Mouse (Mus musculus): ENCODE data around the gene Pdik1l. TPM values are rescaled to one million over a fixed set of nuclear protein-coding genes. Genes with fewer than 3 reads are reported as not detected.

Pdik1l gene
- polyA plus RNA-seq, 1 experiment from 2014 or later, result 19.6 TPM

DNA sequence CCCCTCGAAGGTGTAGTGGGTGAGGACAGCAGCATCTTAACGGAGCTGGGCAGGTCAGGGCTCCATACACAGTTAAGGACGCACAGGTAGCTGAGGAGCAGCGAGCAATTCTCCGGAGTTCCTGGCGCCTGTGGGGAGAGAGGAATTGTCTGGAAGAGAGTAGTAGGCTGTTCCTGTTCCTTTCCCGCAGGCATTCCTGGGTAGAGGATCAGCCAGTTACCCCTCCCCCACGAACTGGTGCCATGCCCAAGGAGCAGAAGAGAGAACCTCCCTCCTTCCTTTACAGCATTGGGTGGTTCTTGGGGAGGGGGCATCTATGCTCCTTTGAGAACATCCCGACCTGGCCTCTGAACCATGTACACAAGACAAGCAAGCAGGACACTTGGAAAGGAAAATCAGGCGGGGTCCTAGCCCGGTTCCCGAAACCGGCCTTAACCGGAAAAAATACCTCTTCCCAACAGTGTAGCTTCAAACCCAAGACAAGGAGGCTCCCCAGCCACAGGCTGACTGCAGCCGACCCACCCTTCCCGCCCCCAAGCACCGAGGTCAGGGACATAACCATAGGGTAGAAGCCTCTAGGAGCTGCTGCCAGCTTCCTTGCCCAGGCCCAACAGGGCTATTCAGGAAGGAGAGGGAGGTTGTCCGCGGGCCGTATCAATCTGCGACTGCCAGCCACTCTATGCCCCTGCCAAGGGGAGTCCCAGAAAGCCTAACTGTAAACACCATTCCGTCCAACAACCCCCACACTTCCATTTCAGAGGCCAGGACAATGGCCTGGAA lies 35.4 kb downstream of the Pdik1l start:
- 3% methylated on average over 22 of the region's 22 CpGs for WGBS
- Histone ChIP-seq H3K4me1 (peaks cover 83% of the 10 kb centered on the region), H3K27me3 (ENCODE audit: low read depth, poor library complexity, severe bottlenecking) (peaks cover 90% of the 10 kb centered on the region), H3K4me3 (peak overlapping the region; percentile 61), H3K9me3 (replicated peaks) (no peaks in the 10 kb centered on the region), H3K27ac (peak overlapping the region; percentile 88), H3K36me3 (no peaks in the 10 kb centered on the region)
- DNase-seq (ENCODE audit: low spot score), result peak; percentile 67

- peak; percentile 75 for DNase-seq (ENCODE audit: low spot score)
- no peaks in the 10 kb centered on the region for H3K9me3 ChIP-seq (replicated peaks)
- under 1% methylated on average over 91 of the region's 91 CpGs for WGBS
- peak overlapping the region; percentile 61 for H3K4me3 ChIP-seq
- no peaks in the 10 kb centered on the region for H3K36me3 ChIP-seq
- H3K27ac ChIP-seq, result peak overlapping the region; percentile 88
- H3K4me1 ChIP-seq, result peaks cover 75% of the 10 kb centered on the region
- H3K27me3 ChIP-seq (ENCODE audit: low read depth, poor library complexity, severe bottlenecking), result peaks cover 98% of the 10 kb centered on the region
These were observed 36.2 kb downstream of the Pdik1l start for GRCm38 (mm10) chr4:134251241-134252130.

- no peak for DNase-seq (ENCODE audit: low spot score)
- no peaks in the 10 kb centered on the region for H3K9me3 ChIP-seq (replicated peaks)
- peaks cover 99% of the 10 kb centered on the region for H3K27me3 ChIP-seq (ENCODE audit: low read depth, poor library complexity, severe bottlenecking)
- H3K27ac ChIP-seq, result peak overlapping the region; percentile 88
- peak overlapping the region; percentile 61 for H3K4me3 ChIP-seq
- WGBS, result 11% methylated on average over 10 of the region's 10 CpGs
- H3K36me3 ChIP-seq, result no peaks in the 10 kb centered on the region
- peaks cover 74% of the 10 kb centered on the region for H3K4me1 ChIP-seq
These were observed 36.8 kb downstream of the Pdik1l start for GRCm38 (mm10) chr4:134250930-134251240.

DNA sequence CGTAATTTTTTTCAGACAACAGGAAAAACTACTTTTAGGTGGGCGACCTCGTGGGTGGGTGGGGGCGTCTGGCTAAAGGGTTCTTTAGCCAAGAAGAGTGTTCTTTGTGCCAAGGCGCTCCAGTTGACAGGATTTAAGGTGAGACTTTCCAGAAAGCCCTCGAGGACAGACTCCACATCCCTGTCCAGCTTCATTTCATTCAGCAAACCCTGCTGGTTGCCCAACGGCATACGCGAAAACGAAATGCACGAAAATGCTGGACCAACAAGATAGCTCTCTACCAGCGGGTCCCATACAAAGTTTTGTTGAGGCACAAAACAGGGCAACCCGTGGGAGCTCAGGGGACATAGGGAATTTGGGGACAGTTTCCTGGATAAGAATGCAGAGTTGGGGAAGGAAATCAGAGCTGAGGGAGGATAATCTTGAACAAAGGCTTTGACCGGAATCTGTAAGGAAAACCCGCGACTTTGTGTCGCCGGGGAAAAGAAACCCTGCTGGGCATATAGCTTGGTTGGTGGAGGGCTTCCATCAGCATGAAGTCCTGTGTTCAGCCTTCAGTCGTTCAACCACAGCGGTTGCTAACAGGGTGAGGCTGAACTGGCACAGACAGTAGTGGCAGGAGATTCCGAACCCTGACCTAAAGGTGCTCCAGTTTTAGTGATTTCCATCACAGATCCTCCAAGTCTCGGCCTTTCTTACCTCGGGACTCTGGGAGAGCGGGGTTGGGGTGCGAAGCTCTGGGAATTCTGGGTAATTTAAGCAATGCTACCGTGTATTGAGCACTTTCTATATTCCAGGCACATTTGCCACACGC lies 37.4 kb downstream of the Pdik1l start:
- peaks cover 71% of the 10 kb centered on the region for H3K4me1 ChIP-seq
- no peaks in the 10 kb centered on the region for H3K36me3 ChIP-seq
- 8% methylated on average over 27 of the region's 27 CpGs for WGBS
- H3K4me3 ChIP-seq, result peak overlapping the region; percentile 61
- peak; percentile 51 for DNase-seq (ENCODE audit: low spot score)
- H3K9me3 ChIP-seq (replicated peaks), result no peaks in the 10 kb centered on the region
- peak overlapping the region; percentile 88 for H3K27ac ChIP-seq
- H3K27me3 ChIP-seq (ENCODE audit: low read depth, poor library complexity, severe bottlenecking), result peaks cover 94% of the 10 kb centered on the region

- Histone ChIP-seq H3K4me3 (peak overlapping the region; percentile 61), H3K27ac (peak overlapping the region; percentile 88)
- WGBS, result 1% methylated on average over 30 of the region's 30 CpGs
These were observed 38.0 kb downstream of the Pdik1l start for GRCm38 (mm10) chr4:134249651-134250050.

GRCm38 (mm10) chr4:134246719-134247258 lies 40.9 kb downstream of the Pdik1l start, which contains the start of gene Gm30191:
Gm30191 (plus strand) TSS chr4:134246935.
- peaks cover 54% of the 10 kb centered on the region for H3K4me1 ChIP-seq
- peak within 1 kb of the TSS; percentile 86 for H3K27ac ChIP-seq
- H3K4me3 ChIP-seq, result peak within 1 kb of the TSS; percentile 84
- H3K36me3 ChIP-seq, result peaks cover 14% of the 10 kb centered on the region
- peaks cover 59% of the 10 kb centered on the region for H3K27me3 ChIP-seq (ENCODE audit: low read depth, poor library complexity, severe bottlenecking)
- DNase-seq (ENCODE audit: low spot score), result no peak
- 77% methylated on average over 7 of the region's 7 CpGs for WGBS
- no peaks in the 10 kb centered on the region for H3K9me3 ChIP-seq (replicated peaks)

More at GRCm38 (mm10) chr4:134249651-134250050, 38.0 kb downstream of the Pdik1l start:
- Histone ChIP-seq H3K9me3 (replicated peaks) (no peaks in the 10 kb centered on the region), H3K4me1 (peaks cover 70% of the 10 kb centered on the region), H3K27me3 (ENCODE audit: low read depth, poor library complexity, severe bottlenecking) (peaks cover 87% of the 10 kb centered on the region), H3K36me3 (no peaks in the 10 kb centered on the region)
- peak; percentile 91 for DNase-seq (ENCODE audit: low spot score)

GRCm38 (mm10) chr4:134246256-134246655 lies 41.4 kb downstream of the Pdik1l start:
- H3K36me3 ChIP-seq, result peaks cover 14% of the 10 kb centered on the region
- 0 out of 2 replicates have a peak overlapping the region, but pooled peaks have one; percentile 84 for H3K4me3 ChIP-seq
- H3K9me3 ChIP-seq (replicated peaks), result no peaks in the 10 kb centered on the region
- no peak for DNase-seq (ENCODE audit: low spot score)
- H3K4me1 ChIP-seq, result peaks cover 49% of the 10 kb centered on the region
- WGBS, result 56% methylated on average over 4 of the region's 4 CpGs
- H3K27ac ChIP-seq, result peak overlapping the region; percentile 86; the same call in 1 of the 2 replicates
- H3K27me3 ChIP-seq (ENCODE audit: low read depth, poor library complexity, severe bottlenecking), result peaks cover 54% of the 10 kb centered on the region

GRCm38 (mm10) chr4:134245148-134245843 lies 42.4 kb downstream of the Pdik1l start, which contains the start of gene Zfp593:
Zfp593 (minus strand) TSS chr4:134245592.
- under 1% methylated on average over 60 of the region's 60 CpGs for WGBS
- peak within 1 kb of the TSS; percentile 84 for H3K4me3 ChIP-seq
- H3K4me1 ChIP-seq, result peaks cover 39% of the 10 kb centered on the region
- peak; percentile 99 for DNase-seq (ENCODE audit: low spot score)
- H3K36me3 ChIP-seq, result peaks cover 14% of the 10 kb centered on the region
- H3K27me3 ChIP-seq (ENCODE audit: low read depth, poor library complexity, severe bottlenecking), result peaks cover 44% of the 10 kb centered on the region
- H3K9me3 ChIP-seq (replicated peaks), result no peaks in the 10 kb centered on the region
- H3K27ac ChIP-seq, result peak within 1 kb of the TSS; percentile 86

DNA sequence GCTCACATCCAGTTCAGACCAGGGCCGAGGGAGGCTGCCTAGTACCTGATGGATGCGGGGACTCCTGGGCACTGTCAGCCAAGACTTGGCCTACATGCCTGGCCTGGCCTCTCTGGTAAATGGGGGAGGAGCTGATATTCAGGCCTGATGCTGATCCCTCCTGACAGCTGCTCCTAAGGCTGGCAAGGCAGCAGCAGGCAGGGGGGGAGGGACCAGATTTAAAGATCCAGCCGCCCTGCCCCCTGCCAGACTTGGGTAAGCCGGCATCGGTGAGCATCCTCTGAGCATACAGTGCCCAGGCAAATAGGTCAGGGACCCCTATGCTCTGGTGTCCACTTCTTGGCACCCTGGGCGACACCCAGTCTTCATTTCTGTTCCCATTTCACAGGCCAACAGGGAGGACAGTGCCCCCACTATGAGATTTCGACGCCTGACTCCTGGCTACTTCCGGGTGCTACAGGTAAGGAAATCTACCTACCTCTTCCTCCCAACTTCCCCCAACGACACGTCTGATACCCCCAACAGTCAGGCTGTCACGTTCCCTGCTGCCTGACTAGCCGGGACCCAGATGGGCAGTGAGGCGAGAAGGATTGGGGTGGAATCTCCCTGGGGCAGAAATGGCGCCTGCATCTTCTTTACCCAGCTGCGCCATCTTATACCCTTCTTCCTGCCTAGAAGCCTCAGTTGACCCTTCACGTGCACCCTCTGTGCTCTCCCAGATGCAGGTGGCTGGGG lies 44.0 kb downstream of the Pdik1l start, which contains the start of gene E130218I03Rik:
E130218I03Rik (plus strand) TSS at position 147 of the 735 bp plus-strand sequence.
- peak within 1 kb of the TSS; percentile 84 for H3K4me3 ChIP-seq
- WGBS, result 94% methylated on average over 17 of the region's 17 CpGs
- peaks cover 32% of the 10 kb centered on the region for H3K27me3 ChIP-seq (ENCODE audit: low read depth, poor library complexity, severe bottlenecking)
- H3K9me3 ChIP-seq (replicated peaks), result no peaks in the 10 kb centered on the region
- DNase-seq (ENCODE audit: low spot score), result no peak
- peaks cover 27% of the 10 kb centered on the region for H3K4me1 ChIP-seq
- peaks cover 14% of the 10 kb centered on the region for H3K36me3 ChIP-seq
- H3K27ac ChIP-seq, result no peak within 1 kb of the TSS; the same call in 1 of the 2 replicates

GRCm38 (mm10) chr4:134238686-134239085 lies 49.0 kb downstream of the Pdik1l start:
- Histone ChIP-seq H3K9me3 (replicated peaks) (no peaks in the 10 kb centered on the region), H3K27ac (no peak overlapping the region), H3K27me3 (ENCODE audit: low read depth, poor library complexity, severe bottlenecking) (peaks cover 39% of the 10 kb centered on the region), H3K4me1 (peaks cover 19% of the 10 kb centered on the region), H3K36me3 (peaks cover 9% of the 10 kb centered on the region), H3K4me3 (peak overlapping the region; percentile 40; the same call in 1 of the 2 replicates)
- DNase-seq (ENCODE audit: low spot score), result no peak
- WGBS, result 16% methylated on average over 10 of the region's 10 CpGs

GRCm38 (mm10) chr4:134238279-134238651 lies 49.4 kb downstream of the Pdik1l start, which contains the start of gene Cnksr1:
Cnksr1 (minus strand) TSS chr4:134238399.
- Histone ChIP-seq H3K4me3 (peak within 1 kb of the TSS; percentile 40), H3K9me3 (replicated peaks) (no peaks in the 10 kb centered on the region), H3K27me3 (ENCODE audit: low read depth, poor library complexity, severe bottlenecking) (peaks cover 43% of the 10 kb centered on the region), H3K27ac (peak within 1 kb of the TSS; percentile 56; the same call in 1 of the 2 replicates), H3K4me1 (peaks cover 16% of the 10 kb centered on the region), H3K36me3 (peaks cover 4% of the 10 kb centered on the region)
- DNase-seq (ENCODE audit: low spot score), result peak; percentile 52
- whole genome bisulfite sequencing, result 2% methylated on average over 18 of the region's 18 CpGs
